Mouse (Mus musculus) hematopoietic stem cell, adult 5-6 weeks (primary cell): ENCODE measurements around the gene Homer1. TPM values are rescaled to one million over a fixed set of nuclear protein-coding genes. Genes with fewer than 3 reads are reported as not detected.
A peak's percentile ranks its signal among the peaks of the same experiment; 100 is the strongest.

Experiments used
- ATAC-seq, 2 experiments: fragments of 125-278 bp in 1 of 2; replicated peaks in 1 of 2; 2 replicates each; pipeline ENCODE4 v1.8.0; 2016 to 2017; ENCODE audit warnings: inconsistent platforms in 2 of 2, mild to moderate bottlenecking in 2 of 2, moderate number of reproducible peaks in 2 of 2, low read depth in 1 of 2, moderate TSS enrichment in 1 of 2; ENCODE audit not compliant: low FRiP score in 2 of 2, poor library complexity in 2 of 2, severe bottlenecking in 2 of 2, insufficient read depth in 1 of 2, low TSS enrichment in 1 of 2
- total RNA-seq: library from RNA; stranded (forward); fragments of 172-1452, 232-1000 nt; gene quantifications from 2 replicates; pipeline ENCODE4 v1.2.3, GENCODE M21; 2017

The Homer1 gene
- total RNA-seq, 1 experiment from 2014 or later = 13.9 TPM

- no peak for ATAC-seq
Measured at GRCm38 (mm10) chr13:93326326-93326725, 26.9 kb downstream of the Homer1 start.

- ATAC-seq = no peak
Measured at GRCm38 (mm10) chr13:93331721-93332120, 32.3 kb downstream of the Homer1 start.

- no peak for ATAC-seq
Measured at GRCm38 (mm10) chr13:93332491-93332890, 33.1 kb downstream of the Homer1 start.

GRCm38 (mm10) chr13:93335337-93335736 is 35.9 kb downstream of the Homer1 start:
- peak in 1 of 2 experiments; percentile 46; a peak in 1 of 4 replicates for ATAC-seq

GRCm38 (mm10) chr13:93338394-93338793 is 39.0 kb downstream of the Homer1 start:
- ATAC-seq = no peak

GRCm38 (mm10) chr13:93340555-93341278 is 41.3 kb downstream of the Homer1 start:
- peak; percentile 42 to 46; a peak in 2 of 4 replicates for ATAC-seq

- no peak for ATAC-seq
Measured at GRCm38 (mm10) chr13:93342641-93343040, 43.2 kb downstream of the Homer1 start.

- ATAC-seq = no peak
Measured at GRCm38 (mm10) chr13:93344395-93344794, 45.0 kb downstream of the Homer1 start.

- no peak for ATAC-seq
Measured at GRCm38 (mm10) chr13:93345854-93346253, 46.4 kb downstream of the Homer1 start.

- ATAC-seq = no peak
Measured at GRCm38 (mm10) chr13:93352030-93352429, 52.6 kb downstream of the Homer1 start.

- peak; percentile 82 to 85 for ATAC-seq
Measured at GRCm38 (mm10) chr13:93354420-93355278, 55.2 kb downstream of the Homer1 start.

- ATAC-seq = peak; percentile 58 to 75; a peak in 3 of 4 replicates
Measured at GRCm38 (mm10) chr13:93355279-93355587, 55.8 kb downstream of the Homer1 start.

GRCm38 (mm10) chr13:93358522-93358921 is 59.1 kb downstream of the Homer1 start:
- ATAC-seq = no peak

GRCm38 (mm10) chr13:93367555-93367954 is 68.1 kb downstream of the Homer1 start:
- no peak for ATAC-seq

GRCm38 (mm10) chr13:93368812-93369584 is 69.6 kb downstream of the Homer1 start:
- no peak for ATAC-seq

- ATAC-seq = no peak
Measured at GRCm38 (mm10) chr13:93374457-93374856, 75.0 kb downstream of the Homer1 start.

GRCm38 (mm10) chr13:93378493-93378892 is 79.1 kb downstream of the Homer1 start:
- no peak for ATAC-seq
